Mouse (Mus musculus) right cerebral cortex, postnatal 36 days (tissue): ENCODE data around the gene Nnat.
"Not testable (repeated sequence)": the region's sequence is repeated elsewhere in the genome, so short reads cannot be mapped to it uniquely, and the experiment has no call there.

ENCODE experiments used
- DNase-seq, 2 experiments: peaks; one replicate each; pipeline ENCODE4 v3.0.0; 2022; ENCODE audit warnings: low spot score in 2 of 2, mixed read lengths in 1 of 2

Gene Nnat

GRCm38 (mm10) chr2:157550292-157550691 lies 9.6 kb upstream of the Nnat start:
- no peak for DNase-seq

DNA sequence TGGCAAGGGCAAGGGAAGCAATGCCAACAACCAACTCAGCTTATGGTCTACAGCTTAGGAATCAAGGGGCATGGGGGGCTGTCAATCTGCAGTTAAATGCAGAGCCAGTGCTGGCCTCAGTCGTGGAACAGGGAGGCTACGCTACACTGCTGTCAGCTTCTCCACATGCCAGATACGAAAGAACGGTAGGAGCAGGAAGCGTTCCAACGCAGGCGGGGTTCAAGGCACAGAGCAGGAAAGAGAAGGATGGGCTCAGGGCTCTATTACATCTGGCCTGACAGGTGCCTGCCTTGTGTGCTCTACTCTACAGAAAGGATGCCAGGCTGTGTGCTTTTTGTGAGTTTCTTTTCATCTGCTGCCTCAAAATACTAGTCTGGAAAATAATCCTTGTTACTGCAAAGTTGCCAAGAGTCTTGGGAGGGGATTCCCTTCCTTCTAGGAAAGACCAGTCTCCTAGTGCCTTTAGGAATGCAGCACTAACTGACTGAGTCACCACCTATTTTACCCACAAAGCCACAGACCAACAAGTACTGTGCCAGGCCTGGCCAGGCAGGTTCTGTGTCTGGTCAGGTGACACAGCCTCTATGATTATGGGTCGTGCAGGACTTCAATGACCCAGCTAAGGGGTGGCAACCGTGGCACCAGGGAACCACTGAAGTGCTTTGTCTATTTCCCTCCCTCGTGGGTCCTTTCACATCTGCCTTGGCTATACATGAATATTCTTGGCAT lies 7.6 kb upstream of the Nnat start:
- no peak for DNase-seq

GRCm38 (mm10) chr2:157556074-157556698 lies 3.7 kb upstream of the Nnat start:
- no peak for DNase-seq

- no peak for DNase-seq
Measured at GRCm38 (mm10) chr2:157558051-157558450, 1.8 kb upstream of the Nnat start.

- DNase-seq = no peak
Measured at GRCm38 (mm10) chr2:157558520-157558919, 1.4 kb upstream of the Nnat start.

- DNase-seq = no peak
Measured at GRCm38 (mm10) chr2:157559440-157559839, 438 bp upstream of the Nnat start.

DNA sequence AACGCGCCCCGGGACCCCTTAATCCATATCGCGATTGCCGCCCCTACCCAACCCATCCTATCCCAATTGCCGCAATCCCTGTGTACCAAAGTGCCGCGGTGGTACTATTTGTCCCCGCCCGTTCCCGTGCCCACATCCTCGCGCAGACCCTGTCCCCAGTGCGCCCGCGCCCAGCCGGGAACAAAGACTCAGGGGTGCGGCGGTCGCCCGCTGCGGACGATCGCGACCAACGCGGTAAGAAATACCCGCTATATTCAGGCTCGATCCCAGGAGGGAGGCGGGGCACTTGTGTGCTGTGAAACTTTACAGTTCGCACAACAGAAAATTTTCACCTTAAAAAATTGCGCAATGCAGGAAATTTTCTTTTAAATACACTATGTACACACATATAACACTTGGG lies 424 bp downstream of the Nnat start:
- no peak for DNase-seq

GRCm38 (mm10) chr2:157561165-157561836 lies 1.4 kb downstream of the Nnat start:
- DNase-seq = peak; percentile 54 to 59

DNA sequence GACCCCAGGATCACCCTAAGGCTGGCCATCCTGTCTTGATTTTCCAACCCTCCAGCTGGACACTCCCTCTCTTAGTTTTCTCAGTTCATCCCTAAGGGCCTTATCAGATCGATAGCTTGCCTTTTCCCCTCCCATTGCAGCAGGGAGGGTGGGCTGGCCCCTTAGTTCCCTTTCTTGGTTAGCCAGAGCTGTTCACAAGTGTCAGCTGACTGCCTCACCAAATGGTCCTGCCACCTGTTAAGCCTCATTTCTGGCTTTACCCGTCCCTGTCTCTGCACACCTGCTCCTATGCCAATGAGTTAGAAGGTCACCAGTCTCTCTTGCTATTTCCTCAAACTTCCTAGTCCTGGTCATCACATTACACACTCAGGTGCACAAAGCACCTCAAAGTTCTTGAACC lies 3.2 kb downstream of the Nnat start:
- no peak for DNase-seq

DNA sequence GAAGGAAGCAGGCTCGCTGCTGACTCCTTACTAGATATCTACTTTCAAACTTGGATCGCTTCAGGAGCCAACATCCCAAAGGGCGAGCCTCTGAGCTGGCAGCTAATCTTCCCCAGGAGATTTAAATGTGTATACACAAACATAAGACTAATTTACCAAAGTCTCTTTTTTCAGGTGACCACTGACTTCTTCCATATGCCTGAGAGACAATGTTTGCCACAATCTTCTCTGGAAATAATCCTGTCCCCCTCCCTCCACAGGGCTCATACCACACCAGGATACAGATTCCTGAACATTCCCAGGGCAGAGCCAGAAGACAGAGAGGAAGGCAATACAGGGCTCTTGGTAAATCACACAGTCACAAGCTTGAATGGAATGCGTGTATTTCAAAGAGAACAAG lies 4.8 kb downstream of the Nnat start:
- no peak for DNase-seq

- no peak for DNase-seq
Measured at GRCm38 (mm10) chr2:157565446-157565845, 5.6 kb downstream of the Nnat start.

GRCm38 (mm10) chr2:157565898-157566259 lies 6.0 kb downstream of the Nnat start:
- no peak for DNase-seq

DNA sequence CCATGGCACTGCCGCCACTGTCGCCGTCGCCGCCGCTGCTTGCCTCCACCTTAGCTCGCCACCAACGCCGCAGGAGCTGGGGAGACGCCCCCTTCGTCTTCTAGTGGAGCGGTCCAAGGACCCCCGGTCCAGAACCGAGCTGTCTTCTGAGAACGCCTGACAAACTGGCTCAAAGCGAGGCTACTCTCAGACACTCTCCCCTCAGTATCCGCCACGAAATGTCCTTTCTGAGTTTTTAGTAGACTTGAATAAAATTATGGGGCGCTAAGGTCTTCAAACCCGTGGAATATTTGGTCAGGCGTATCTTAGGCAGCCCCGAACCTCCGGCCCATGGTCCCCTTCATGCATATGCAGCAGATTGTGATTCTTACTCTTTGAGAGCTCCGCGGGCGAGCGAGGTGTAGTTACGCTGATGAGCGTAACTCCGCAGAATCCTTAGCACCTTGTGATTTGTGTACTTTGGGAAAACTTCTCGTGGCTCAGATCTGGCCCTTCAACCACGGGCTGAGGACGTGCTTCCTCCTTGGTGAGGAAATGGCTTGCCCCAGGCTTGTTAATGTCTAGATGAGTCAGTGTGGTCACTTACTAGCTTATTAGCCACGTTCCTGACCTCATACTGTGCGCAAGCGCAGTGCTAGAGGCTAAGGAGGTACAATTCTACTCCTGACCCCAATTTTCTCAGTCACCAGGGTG lies 6.5 kb downstream of the Nnat start:
- peak; percentile 73 to 74 for DNase-seq

- no peak for DNase-seq
Measured at GRCm38 (mm10) chr2:157567235-157567961, 7.5 kb downstream of the Nnat start.

DNA sequence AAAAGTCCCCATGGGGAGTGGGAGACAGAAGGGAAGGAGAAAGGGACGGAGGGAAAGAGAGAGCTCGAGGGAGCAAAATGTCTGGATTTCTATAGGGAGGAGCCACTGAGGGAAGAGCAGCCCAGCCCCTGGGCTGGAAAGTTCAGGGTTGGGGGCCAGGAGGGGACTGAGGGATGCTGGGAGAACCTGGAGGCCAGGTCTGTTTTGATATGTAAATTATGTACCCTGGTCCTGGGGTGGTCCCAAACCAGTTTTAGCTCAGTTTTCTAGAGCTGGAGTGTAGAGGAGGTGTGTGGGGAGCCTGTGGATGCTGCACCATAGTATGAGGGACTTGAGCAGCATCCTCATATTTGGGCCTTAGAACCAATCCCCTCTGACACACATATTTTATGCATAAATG lies 9.0 kb downstream of the Nnat start:
- DNase-seq = no peak

DNA sequence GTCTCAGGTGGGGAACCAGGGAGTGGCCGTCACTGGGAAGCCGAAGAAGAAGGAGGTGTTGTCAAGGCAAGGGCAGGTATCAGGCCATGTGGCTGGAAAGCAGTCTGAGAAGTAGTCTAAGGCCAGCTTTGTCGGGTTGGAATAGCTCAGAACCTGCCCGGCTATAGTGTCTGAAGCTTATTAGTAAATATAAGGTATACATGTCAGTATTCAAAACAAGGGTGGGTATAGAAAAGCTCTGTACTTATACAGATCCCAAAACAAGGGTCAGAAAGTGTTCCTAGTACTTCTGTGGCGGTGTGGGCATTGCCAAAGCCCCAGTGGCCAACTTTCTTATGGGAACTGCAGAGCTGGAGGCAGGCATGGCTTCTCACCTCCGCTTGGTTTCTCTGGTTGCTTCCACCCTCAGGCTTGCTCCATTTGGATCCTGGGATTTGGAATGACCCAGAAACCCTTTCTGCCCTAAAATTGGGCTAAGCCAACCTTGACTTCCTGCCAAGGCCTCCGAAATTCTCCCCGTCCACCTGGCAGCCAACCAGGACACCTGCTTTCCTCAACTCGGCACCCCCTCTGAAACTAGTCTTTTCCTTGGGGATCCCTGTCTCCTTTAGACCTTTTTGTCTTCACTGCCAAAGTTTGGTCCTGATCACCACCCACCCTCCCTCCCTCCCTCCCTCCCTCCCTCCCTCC lies 10.1 kb downstream of the Nnat start:
- no peak for DNase-seq

DNA sequence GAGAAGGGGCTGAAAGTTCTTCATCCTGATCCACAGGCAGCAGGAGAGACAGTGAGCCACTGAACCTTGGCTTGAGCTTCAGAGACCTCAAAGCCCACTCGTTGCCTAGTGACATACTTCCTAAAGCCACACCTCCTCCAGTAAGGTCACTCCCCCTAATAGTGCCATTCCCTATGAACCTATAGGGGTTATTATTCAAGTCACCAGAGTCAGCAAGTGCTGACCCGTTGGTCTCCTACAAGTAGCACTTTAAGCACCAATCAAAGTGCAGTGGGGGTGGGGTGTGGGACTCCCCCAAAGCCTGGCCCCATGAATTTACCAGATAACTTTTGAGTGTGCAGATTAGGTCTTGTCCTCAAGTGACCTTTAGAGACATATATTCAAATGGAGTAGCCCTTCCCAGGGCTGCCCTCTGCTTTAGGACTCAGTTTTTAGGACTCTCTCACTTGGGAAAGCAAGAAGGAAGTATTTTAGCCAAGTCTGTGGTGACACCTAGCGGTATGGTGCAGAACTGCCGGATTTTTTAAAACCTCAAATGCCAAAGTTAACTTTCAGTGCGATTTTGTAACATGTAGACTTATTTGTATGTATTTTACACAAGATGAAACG lies 11.4 kb downstream of the Nnat start, which contains the start of gene Blcap:
Blcap (minus strand) TSS at position 51 of the 609 bp plus-strand sequence.
- no peak for DNase-seq

GRCm38 (mm10) chr2:157572786-157573185 lies 12.9 kb downstream of the Nnat start:
- DNase-seq = no peak

DNA sequence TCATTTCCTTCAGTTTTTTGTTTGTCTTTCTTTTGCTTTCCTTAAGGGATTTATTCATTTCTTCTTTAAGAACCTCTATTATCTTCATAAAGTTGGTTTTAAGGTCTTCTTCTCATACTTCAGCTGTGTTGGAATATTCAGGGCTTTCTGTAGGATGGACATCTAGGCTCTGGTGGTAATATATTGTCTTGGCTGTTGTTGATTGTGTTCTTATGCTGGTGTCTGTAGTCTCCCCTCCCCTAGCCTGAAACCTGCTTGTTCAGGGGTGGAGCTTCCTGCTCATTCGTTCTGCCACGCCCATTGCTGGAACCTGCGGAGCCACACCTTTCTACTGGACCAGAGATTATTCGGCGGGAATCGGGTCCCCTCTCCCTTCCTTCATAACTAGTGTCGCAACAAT lies 25.5 kb downstream of the Nnat start:
- not testable (repeated sequence) for DNase-seq

DNA sequence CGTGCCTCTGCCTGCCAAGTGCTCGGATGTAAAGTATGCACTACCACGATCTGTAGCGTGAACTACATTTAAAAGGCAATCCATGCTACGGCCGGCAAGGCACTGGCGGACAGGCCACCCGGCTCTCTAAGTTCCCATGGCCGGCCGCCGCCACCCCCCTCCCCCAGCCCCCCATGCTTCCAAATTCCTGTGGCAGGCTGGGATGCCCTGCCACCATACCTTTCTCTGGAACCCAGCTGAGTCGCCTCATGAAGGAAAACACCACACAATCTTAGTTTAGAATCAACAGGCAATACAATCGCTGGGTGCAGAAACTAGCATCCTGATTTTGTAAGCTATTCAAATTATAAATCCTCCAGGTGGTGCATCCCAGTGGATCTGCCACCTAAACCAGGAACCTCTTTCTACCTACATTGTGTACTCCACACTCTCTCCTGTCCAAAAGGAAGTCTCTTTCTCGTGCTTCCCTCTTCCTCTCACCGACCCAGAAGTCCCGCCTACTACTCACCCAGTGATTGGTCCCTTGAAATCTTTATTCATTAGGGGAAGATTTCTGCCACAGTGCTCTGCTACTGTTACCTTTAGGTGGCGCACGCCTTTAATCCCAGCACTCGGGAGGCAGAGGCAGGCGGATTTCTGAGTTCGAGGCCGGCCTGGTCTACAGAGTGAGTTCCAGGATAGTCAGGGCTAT lies 37.1 kb downstream of the Nnat start:
- DNase-seq = no peak
